Comparison of ENCODE assay signal across 9 mouse cellular contexts in the genomic region with DNA sequence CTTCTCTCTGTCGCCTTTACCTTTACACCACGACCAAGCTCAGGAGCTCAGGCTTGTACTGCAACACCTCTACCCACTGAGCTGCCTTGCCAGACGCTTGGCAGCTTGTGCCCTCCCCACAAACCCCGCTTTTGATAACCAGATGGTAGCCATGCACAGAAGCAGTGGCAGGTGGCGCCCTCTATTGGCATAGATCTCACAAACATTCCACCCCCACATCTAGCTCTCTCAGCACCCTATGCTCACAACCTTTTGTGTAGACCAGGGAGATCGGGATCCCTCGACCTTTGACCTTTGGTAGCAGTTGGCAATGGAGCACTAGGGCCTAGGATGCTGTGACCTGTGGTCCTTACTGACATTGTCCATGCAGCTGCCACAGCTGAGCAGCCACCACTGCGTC.
DNase-seq lines count a peak whose midpoint lies in the region; ATAC-seq and TF ChIP-seq lines count a peak whose summit lies in the region.
"Had no signal": no experiment of that assay in that cellular context is flagged by ENCODE, and none has a peak within 500 bp of the region (broad histone marks: within the 10 kb centered on the region; RNA-seq: fewer than 3 reads in every experiment).

No protein-coding gene starts in this region.

- DNase-seq in forebrain, postnatal 0 days = no peak
- DNase-seq in midbrain, embryonic 10.5 days (ENCODE audit: low spot score) = no peak
- DNase-seq in cerebellum, adult 2 months = no peak
- DNase-seq in liver, embryonic 14.5 days (ENCODE audit: low read depth in 3 of 3, low spot score in 3 of 3) = no peak
- DNase-seq in urinary bladder, postnatal 10 days (ENCODE audit: low spot score) = no peak
- no peak for DNase-seq in urinary bladder, adult 18-20 months (ENCODE audit: low spot score in 2 of 2)

- H3K9me3 ChIP-seq in forebrain, postnatal 0 days (ENCODE audit: low read length) = no peaks in the 10 kb centered on the region
- no peaks in the 10 kb centered on the region for H3K9me3 ChIP-seq in forebrain, embryonic 12.5 days
- H3K9me3 ChIP-seq in midbrain, embryonic 12.5 days = no peaks in the 10 kb centered on the region
- H3K9me3 ChIP-seq in midbrain, embryonic 10.5 days (replicated peaks) = no peaks in the 10 kb centered on the region
- H3K9me3 ChIP-seq in liver, embryonic 14.5 days (ENCODE audit: control insufficient read depth, low read length) = no peaks in the 10 kb centered on the region

- 78% methylated on average over 8 of the region's 8 CpGs for WGBS in forebrain, postnatal 0 days
- WGBS in forebrain, embryonic 12.5 days = 78% methylated on average over 8 of the region's 8 CpGs
- 74% methylated on average over 8 of the region's 8 CpGs for WGBS in midbrain, embryonic 12.5 days
- WGBS in midbrain, embryonic 10.5 days = 69% methylated on average over 8 of the region's 8 CpGs
- WGBS in cerebellum, adult 2 months = 49% methylated on average over 8 of the region's 8 CpGs
- WGBS in liver, embryonic 14.5 days (ENCODE audit: insufficient replicate concordance) = 53% methylated on average over 8 of the region's 8 CpGs

- no peaks in the 10 kb centered on the region for H3K27me3 ChIP-seq in forebrain, postnatal 0 days (ENCODE audit: insufficient read depth, low read length)
- no peaks in the 10 kb centered on the region for H3K27me3 ChIP-seq in forebrain, embryonic 12.5 days
- no peaks in the 10 kb centered on the region for H3K27me3 ChIP-seq in midbrain, embryonic 12.5 days
- no peaks in the 10 kb centered on the region for H3K27me3 ChIP-seq in midbrain, embryonic 10.5 days (ENCODE audit: low read depth, poor library complexity, severe bottlenecking)
- H3K27me3 ChIP-seq in cerebellum, adult 2 months (ENCODE audit: control insufficient read depth, insufficient read depth, low read length) = no peaks in the 10 kb centered on the region
- H3K27me3 ChIP-seq in liver, embryonic 14.5 days (ENCODE audit: control insufficient read depth, insufficient read depth, low read length) = no peaks in the 10 kb centered on the region
- H3K27me3 ChIP-seq: Patski had no signal

- no peaks in the 10 kb centered on the region for H3K36me3 ChIP-seq in forebrain, postnatal 0 days (ENCODE audit: insufficient read depth)
- no peaks in the 10 kb centered on the region for H3K36me3 ChIP-seq in forebrain, embryonic 12.5 days (replicated peaks)
- H3K36me3 ChIP-seq in midbrain, embryonic 12.5 days = no peaks in the 10 kb centered on the region
- no peaks in the 10 kb centered on the region for H3K36me3 ChIP-seq in midbrain, embryonic 10.5 days
- no peaks in the 10 kb centered on the region for H3K36me3 ChIP-seq in liver, embryonic 14.5 days (replicated peaks; ENCODE audit: control insufficient read depth, insufficient read depth, low read depth)

- H3K9ac ChIP-seq in forebrain, postnatal 0 days = no peak overlapping the region
- no peak overlapping the region for H3K9ac ChIP-seq in forebrain, embryonic 12.5 days
- H3K9ac ChIP-seq in midbrain, embryonic 12.5 days (replicated peaks) = no peak overlapping the region
- no peak overlapping the region for H3K9ac ChIP-seq in liver, embryonic 14.5 days (replicated peaks)

- no peak for TF ChIP-seq POLR2A in cerebellum, adult 2 months (IDR thresholded peaks at IDR 0.05; ENCODE audit: borderline replicate concordance, insufficient read depth, low read length)

- H3K4me1 ChIP-seq in forebrain, postnatal 0 days (ENCODE audit: insufficient read depth) = 0 out of 2 replicates have a peak, but pooled peaks cover 4% of the 10 kb centered on the region
- peaks cover 6% of the 10 kb centered on the region for H3K4me1 ChIP-seq in forebrain, embryonic 12.5 days
- H3K4me1 ChIP-seq in midbrain, embryonic 12.5 days = 0 out of 2 replicates have a peak, but pooled peaks cover 4% of the 10 kb centered on the region
- H3K4me1 ChIP-seq in midbrain, embryonic 10.5 days = 0 out of 2 replicates have a peak, but pooled peaks cover 4% of the 10 kb centered on the region
- H3K4me1 ChIP-seq in cerebellum, adult 2 months (ENCODE audit: control insufficient read depth, insufficient read depth, low read length) = peaks cover 27% of the 10 kb centered on the region
- no peaks in the 10 kb centered on the region for H3K4me1 ChIP-seq in liver, embryonic 14.5 days (replicated peaks; ENCODE audit: control insufficient read depth in 2 of 2, insufficient read depth in 2 of 2, low read length in 1 of 2)

- H3K4me3 ChIP-seq in forebrain, postnatal 0 days (ENCODE audit: low read depth, low read length) = no peak overlapping the region
- no peak overlapping the region for H3K4me3 ChIP-seq in forebrain, embryonic 12.5 days (replicated peaks)
- H3K4me3 ChIP-seq in midbrain, embryonic 12.5 days = no peak overlapping the region
- H3K4me3 ChIP-seq in midbrain, embryonic 10.5 days = no peak overlapping the region
- H3K4me3 ChIP-seq in cerebellum, adult 2 months (replicated peaks; ENCODE audit: insufficient read depth, low read depth, low read length) = no peak overlapping the region
- H3K4me3 ChIP-seq in liver, embryonic 14.5 days (ENCODE audit: insufficient read depth in 1 of 2, low read depth in 2 of 2, low read length in 2 of 2) = no peak overlapping the region

- no peak overlapping the region for H3K4me2 ChIP-seq in forebrain, postnatal 0 days (ENCODE audit: low read depth)
- H3K4me2 ChIP-seq in forebrain, embryonic 12.5 days = no peak overlapping the region
- H3K4me2 ChIP-seq in midbrain, embryonic 12.5 days (replicated peaks) = no peak overlapping the region
- H3K4me2 ChIP-seq in liver, embryonic 14.5 days (ENCODE audit: low read depth) = no peak overlapping the region

- TF ChIP-seq CTCF in forebrain, postnatal 0 days (IDR thresholded peaks at IDR 0.05; ENCODE audit: low read depth) = peak; percentile 48
- peak; percentile 52 for TF ChIP-seq CTCF in cerebellum, adult 2 months (IDR thresholded peaks at IDR 0.05; ENCODE audit: borderline replicate concordance, insufficient read depth, low read depth, low read length)
- peak; percentile 65 for TF ChIP-seq CTCF in liver, embryonic 14.5 days (IDR thresholded peaks at IDR 0.05; ENCODE audit: low read depth)

- no peak for TF ChIP-seq EP300 in liver, embryonic 14.5 days (IDR thresholded peaks at IDR 0.05; ENCODE audit: low read depth)

- ATAC-seq in forebrain, postnatal 0 days = no peak; the same call in 1 of the 2 replicates
- ATAC-seq in forebrain, embryonic 12.5 days (ENCODE audit: low FRiP score) = no peak
- peak; percentile 36; the same call in 1 of the 2 replicates for ATAC-seq in midbrain, embryonic 12.5 days (ENCODE audit: low FRiP score, low read depth)
- no peak for ATAC-seq in liver, embryonic 14.5 days (ENCODE audit: insufficient read depth)
- ATAC-seq: Patski had no signal

- H3K27ac ChIP-seq in forebrain, postnatal 0 days (ENCODE audit: low read depth, low read length) = no peak overlapping the region
- no peak overlapping the region for H3K27ac ChIP-seq in forebrain, embryonic 12.5 days
- no peak overlapping the region for H3K27ac ChIP-seq in midbrain, embryonic 12.5 days (replicated peaks)
- H3K27ac ChIP-seq in midbrain, embryonic 10.5 days (replicated peaks) = no peak overlapping the region
- no peak overlapping the region for H3K27ac ChIP-seq in cerebellum, adult 2 months (ENCODE audit: insufficient read depth, low read length)
- no peak overlapping the region for H3K27ac ChIP-seq in liver, embryonic 14.5 days
